Mouse (Mus musculus) gastrocnemius, adult 8-10 months (tissue): ENCODE data around the gene Cyp4f40. TPM values are rescaled to one million over a fixed set of nuclear protein-coding genes. Genes with fewer than 3 reads are reported as not detected.
"Not testable (repeated sequence)": the region's sequence is repeated elsewhere in the genome, so short reads cannot be mapped to it uniquely, and the experiment has no call there.

Experiments used
- DNase-seq, 2 experiments: peaks; one replicate each; pipeline ENCODE4 v3.0.0; 2022; ENCODE audit warnings: low spot score in 2 of 2
- total RNA-seq, 4 experiments: library from RNA; stranded (reverse); gene quantifications; 2 replicates each; pipeline ENCODE4 v1.2.4; 2022

Cyp4f40 gene
- not detected for total RNA-seq

- DNase-seq, result no peak
These were observed at the start of gene Cyp4f40 for GRCm38 (mm10) chr17:32658712-32659111. Cyp4f40 (plus strand) TSS chr17:32658900.

- DNase-seq, result not testable (repeated sequence)
These were observed 48.5 kb upstream of the Cyp4f40 start for GRCm38 (mm10) chr17:32610231-32610630.

DNA sequence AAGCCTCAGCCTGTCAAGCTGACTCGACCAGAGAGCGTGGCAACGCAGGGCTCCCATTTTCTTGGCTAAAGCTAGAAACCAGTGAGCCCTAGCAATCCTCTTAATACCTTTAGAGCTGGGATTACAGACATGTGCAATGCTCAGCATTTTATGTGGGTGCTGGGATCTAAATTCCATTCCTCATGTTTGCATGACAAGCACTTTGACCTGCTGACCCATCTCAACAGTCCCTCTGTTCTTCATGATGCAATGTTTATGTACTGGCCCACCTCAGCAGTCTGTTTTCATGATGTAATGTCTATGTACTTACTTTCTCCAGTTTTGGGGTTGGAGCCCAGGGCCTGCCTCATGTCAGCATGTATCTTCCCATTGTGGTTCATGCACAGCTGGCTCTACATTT is 47.8 kb upstream of the Cyp4f40 start:
- no peak for DNase-seq

GRCm38 (mm10) chr17:32612417-32612816 is 46.3 kb upstream of the Cyp4f40 start:
- DNase-seq, result no peak

DNA sequence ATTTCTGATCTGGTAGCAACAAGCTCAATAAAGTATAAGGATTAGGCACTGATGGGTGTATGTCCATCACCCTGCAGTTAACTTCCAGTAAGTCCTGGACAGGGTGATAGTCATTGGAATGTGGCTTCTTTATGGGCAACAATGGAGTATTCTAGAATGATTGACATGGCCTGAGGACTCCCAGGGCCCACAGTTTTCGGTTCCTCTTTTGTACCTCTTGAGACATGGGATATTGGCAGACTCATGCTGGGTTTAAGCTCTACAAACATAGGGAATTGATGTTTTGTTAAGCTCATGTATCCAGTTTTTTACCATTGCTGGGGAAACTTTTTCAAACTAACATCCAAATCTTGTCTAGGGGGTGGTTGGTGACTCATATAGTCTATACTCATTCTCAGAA is 41.4 kb upstream of the Cyp4f40 start:
- DNase-seq, result no peak

DNA sequence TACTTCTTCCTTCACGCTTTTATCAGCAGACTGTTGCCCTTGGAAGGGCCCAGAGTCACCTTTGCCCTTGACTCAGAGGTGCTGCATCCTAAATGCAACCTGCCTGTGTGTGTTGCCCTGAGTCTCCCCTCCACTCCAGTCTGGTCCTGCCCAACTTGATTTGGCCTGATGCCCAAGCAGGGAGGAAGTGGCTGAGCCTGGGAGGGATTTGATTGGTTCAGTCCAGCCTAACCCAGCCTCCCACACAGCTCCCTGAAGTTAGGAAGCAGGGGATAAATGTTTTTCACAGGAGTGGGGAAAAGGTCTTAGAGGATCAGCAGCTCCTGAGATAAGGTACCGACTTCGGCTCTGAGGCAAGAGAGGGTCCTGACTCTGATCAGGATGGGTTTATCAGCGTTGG is 37.7 kb upstream of the Cyp4f40 start, which contains the start of gene Cyp4f37:
Cyp4f37 (plus strand) TSS at position 292 of the 400 bp plus-strand sequence.
- not testable (repeated sequence) for DNase-seq

DNA sequence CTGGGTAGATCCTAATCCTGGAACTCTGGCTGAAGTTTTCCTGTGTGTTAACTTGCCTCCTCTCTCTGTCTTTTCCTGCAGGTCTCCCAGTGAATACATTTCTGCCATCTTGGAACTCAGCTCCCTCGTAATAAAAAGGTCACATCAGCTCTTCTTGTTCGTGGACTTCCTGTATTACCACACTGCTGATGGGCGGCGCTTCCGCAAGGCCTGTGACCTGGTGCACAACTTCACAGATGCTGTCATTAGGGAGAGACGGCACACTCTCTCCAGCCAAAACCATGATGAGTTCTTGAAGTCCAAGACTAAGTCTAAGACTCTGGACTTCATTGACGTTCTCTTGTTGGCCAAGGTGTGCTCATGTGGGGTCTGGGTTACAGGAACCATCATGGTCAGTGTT is 29.0 kb upstream of the Cyp4f40 start:
- not testable (repeated sequence) for DNase-seq

- no peak for DNase-seq
These were observed 26.8 kb upstream of the Cyp4f40 start for GRCm38 (mm10) chr17:32631936-32632335.

GRCm38 (mm10) chr17:32634242-32634971 is 24.3 kb upstream of the Cyp4f40 start:
- not testable (repeated sequence) for DNase-seq

DNA sequence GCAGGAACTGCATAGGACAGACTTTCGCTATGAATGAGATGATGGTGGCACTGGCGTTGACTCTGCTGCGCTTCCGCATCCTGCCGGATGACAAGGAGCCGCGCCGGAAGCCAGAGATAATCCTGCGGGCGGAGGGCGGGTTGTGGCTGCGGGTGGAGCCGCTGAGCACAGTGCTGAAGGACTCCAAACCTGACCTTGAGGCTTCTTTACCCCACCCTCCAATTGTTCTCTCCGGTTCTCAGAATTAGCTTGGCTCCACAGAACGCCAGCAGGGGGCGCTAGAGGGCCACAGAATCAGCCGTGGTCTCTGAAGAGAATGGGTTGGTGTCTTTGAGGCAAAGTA is 23.8 kb upstream of the Cyp4f40 start:
- peak; percentile 15 to 41 for DNase-seq

DNA sequence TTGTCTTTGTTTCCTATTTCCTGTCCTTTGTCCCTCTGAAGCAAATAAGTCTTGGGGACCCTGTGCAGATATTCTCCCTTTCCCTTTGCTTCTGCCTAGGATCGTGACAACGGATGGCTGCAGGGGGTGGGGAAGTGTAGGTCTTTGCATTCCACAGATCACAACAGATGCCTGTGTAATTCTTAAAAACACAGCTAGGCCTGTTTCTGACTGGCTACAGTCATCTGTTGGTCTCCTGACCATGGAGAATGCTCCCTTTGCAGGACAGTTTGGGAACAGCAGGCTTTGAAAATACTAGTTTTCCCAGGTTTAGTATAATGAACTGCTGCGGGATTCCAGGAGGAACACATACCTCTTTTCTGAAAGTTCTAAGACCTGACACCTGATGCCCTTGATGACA is 22.4 kb upstream of the Cyp4f40 start:
- DNase-seq, result no peak

DNA sequence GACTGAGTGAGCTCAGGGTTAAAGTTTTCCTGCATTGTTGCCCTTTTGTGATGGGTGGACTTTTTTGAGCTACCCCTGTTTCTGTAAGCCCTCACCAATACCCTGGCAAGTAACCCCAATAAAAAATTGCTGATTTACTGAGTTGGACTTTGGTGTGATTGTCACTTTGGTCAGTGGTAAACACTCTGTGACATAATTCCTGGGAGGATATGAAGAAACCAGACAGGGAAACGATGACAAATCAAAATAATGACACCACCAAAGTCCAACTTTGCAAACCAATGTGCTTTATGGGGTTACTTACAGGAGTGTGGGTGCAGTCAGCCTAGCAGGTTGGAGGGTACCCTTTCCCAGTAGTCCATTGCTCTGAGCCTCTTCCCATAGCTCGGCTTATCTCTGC is 21.5 kb upstream of the Cyp4f40 start:
- no peak for DNase-seq

DNA sequence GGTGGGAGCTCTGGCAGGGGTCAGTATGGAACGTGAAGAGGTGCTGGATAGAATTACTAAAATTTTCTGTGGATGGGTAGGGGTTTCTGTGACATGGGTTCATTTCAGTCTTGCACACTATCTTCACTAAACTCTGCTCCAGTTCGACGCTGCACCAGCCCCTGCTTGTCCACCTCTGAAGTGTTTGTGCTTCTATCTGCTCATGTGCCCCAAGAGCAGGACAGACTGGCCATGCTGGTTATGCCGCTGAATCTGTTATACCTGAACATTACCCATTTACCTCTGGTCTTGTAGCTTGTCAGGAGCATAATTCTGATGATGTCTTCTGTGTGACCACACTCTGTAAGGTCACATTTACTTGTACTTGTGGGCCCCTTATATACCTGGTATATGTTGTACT is 12.1 kb upstream of the Cyp4f40 start:
- DNase-seq, result no peak

- DNase-seq, result no peak
These were observed 4.8 kb upstream of the Cyp4f40 start for GRCm38 (mm10) chr17:32653860-32654259.

GRCm38 (mm10) chr17:32657041-32657440 is 1.7 kb upstream of the Cyp4f40 start:
- DNase-seq, result no peak

- no peak for DNase-seq
These were observed 454 bp upstream of the Cyp4f40 start for GRCm38 (mm10) chr17:32658246-32658645.

DNA sequence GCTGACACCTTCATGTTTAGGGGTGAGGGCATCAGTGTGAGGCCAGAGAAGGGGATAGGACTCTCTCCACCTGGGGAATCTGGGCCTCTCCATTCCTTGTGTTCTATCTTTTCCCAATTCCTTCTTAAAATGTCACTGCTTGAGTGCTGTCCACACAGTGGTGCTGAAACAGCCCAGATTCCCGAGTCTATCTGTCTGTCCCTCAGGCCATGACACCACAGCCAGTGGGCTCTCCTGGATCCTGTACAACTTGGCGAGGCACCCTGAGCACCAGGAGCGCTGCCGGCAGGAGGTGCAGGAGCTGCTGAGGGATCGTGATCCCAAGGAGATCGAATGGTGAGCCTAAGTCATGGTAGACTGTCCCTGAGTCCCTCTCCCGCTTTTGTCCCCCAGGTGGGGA is 15.3 kb downstream of the Cyp4f40 start:
- DNase-seq, result no peak

- DNase-seq, result no peak
These were observed 17.4 kb downstream of the Cyp4f40 start for GRCm38 (mm10) chr17:32676040-32676635.

- DNase-seq, result no peak
These were observed 21.7 kb downstream of the Cyp4f40 start for GRCm38 (mm10) chr17:32680404-32680803.

DNA sequence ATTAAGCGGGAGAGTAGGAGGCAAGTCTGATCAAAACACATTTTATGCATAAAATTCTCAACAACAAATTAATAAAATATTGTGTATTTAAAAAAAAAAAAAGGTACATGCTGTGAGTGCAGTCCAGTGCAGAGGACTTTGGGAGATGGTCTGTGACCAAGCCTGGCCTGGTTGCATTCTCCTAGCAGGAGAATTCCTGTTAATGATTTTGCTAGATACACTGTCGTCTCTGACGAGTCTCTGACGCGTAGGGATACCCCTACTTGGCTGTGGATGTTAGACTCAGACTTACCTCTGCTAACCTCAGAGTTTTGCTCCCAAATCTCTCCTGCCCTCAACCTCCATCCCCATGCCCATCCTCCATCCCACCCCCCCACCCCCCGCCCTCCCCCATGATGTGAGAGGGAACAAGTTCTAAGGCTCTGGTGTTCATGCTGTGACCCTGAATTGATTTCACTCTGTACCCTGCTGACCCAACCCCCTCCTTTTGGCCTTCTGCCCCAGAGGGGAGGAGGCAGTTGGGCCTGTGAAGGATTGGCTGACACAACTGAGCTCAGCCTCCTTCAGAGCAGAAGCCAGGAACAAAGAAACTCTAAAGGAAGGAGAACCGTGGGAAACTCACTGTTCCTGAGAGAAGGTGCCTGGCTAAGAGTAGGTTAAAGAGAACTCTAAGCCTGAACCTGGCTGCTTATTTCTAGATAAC is 26.5 kb downstream of the Cyp4f40 start, which contains the start of gene Cyp4f15:
Cyp4f15 (plus strand) TSS at position 580 of the 703 bp plus-strand sequence.
- no peak for DNase-seq

- DNase-seq, result no peak
These were observed 28.0 kb downstream of the Cyp4f40 start for GRCm38 (mm10) chr17:32686722-32687121.

DNA sequence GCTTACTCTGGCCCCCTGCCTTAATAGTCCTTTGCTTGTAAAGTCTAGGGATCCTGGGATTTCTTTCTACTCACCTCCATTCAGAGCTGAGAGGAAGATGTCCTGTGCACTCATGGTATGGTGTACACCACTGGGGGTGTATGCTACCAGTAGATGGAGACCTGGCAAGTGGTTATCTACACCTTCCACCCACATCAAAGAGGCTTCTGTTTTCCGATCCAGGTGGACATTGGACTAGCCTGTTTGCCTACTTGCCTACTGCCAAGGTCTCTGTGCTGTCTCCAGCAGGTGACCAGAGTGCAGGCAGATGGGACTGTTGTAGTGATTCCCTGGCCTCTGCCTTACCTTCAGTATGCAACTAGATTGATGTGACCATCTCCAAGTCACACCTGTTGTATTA is 32.3 kb downstream of the Cyp4f40 start:
- no peak for DNase-seq
